Mouse (Mus musculus) midbrain, embryonic 15.5 days (tissue): ENCODE data around the gene Dap. TPM values are rescaled to one million over a fixed set of nuclear protein-coding genes. Genes with fewer than 3 reads are reported as not detected.

Source experiments
- ATAC-seq: fragments of 200-750 bp; cut with Nextera tagmentation; replicated peaks from 2 replicates; pipeline ENCODE4 v1.8.0; 2017; ENCODE audit warnings: moderate TSS enrichment
- H3K27ac ChIP-seq: fragments of 300-500 bp; sonication (generic); 2 replicates; pipeline ENCODE4 v1.5.1; 2015; ENCODE audit warnings: mild to moderate bottlenecking, inconsistent platforms
- H3K27me3 ChIP-seq: fragments of 300-500 bp; sonication (generic); replicated peaks from 2 replicates; pipeline ENCODE4 v1.6.1; 2015; ENCODE audit warnings: inconsistent platforms
- H3K36me3 ChIP-seq: fragments of 300-500 bp; sonication (generic); replicated peaks from 2 replicates; pipeline ENCODE4 v1.6.1; 2015; ENCODE audit warnings: inconsistent platforms
- H3K4me1 ChIP-seq: fragments of 300-500 bp; sonication (generic); 2 replicates; pipeline ENCODE4 v1.6.1; 2015; ENCODE audit warnings: inconsistent platforms
- H3K4me2 ChIP-seq: fragments of 300-500 bp; sonication (generic); 2 replicates; pipeline ENCODE4 v1.6.1; 2015; ENCODE audit warnings: inconsistent platforms, mild to moderate bottlenecking, moderate library complexity
- H3K4me3 ChIP-seq: fragments of 300-500 bp; sonication (generic); 2 replicates; pipeline ENCODE4 v1.5.1; 2015; ENCODE audit warnings: mild to moderate bottlenecking, inconsistent platforms
- H3K9ac ChIP-seq: fragments of 300-500 bp; sonication (generic); 2 replicates; pipeline ENCODE4 v1.6.1; 2015; ENCODE audit warnings: mild to moderate bottlenecking, inconsistent platforms
- H3K9me3 ChIP-seq: fragments of 300-500 bp; sonication (generic); 2 replicates; pipeline ENCODE4 v1.6.1; 2016; ENCODE audit warnings: inconsistent platforms
- WGBS: fragments of 180-500 bp; shearing (Covaris S2); methylation state at CpG from one replicate; pipeline ENCODE4 v1.1.7; 2015; ENCODE audit warnings: mixed read lengths; 5-methylcytosine and 5-hydroxymethylcytosine counted together
- polyA plus RNA-seq: library from polyadenylated mRNA; unstranded; fragments of >200 nt; fragmentation: Nextera tagmentation; extraction: Ambion mirVana; gene quantifications from 2 replicates; pipeline ENCODE4 v1.2.1, GENCODE M21; 2015

Dap gene
- polyA plus RNA-seq, 1 experiment from 2014 or later: 24.8 TPM

GRCm38 (mm10) chr15:31272695-31273094 is 48.6 kb downstream of the Dap start:
- WGBS: 83% methylated on average over 7 of the region's 7 CpGs
- Histone ChIP-seq H3K9me3 (no peaks in the 10 kb centered on the region), H3K9ac (no peak overlapping the region), H3K4me3 (no peak overlapping the region), H3K27ac (no peak overlapping the region), H3K4me1 (no peaks in the 10 kb centered on the region), H3K27me3 (no peaks in the 10 kb centered on the region), H3K36me3 (no peaks in the 10 kb centered on the region), H3K4me2 (no peak overlapping the region)
- ATAC-seq: no peak

DNA sequence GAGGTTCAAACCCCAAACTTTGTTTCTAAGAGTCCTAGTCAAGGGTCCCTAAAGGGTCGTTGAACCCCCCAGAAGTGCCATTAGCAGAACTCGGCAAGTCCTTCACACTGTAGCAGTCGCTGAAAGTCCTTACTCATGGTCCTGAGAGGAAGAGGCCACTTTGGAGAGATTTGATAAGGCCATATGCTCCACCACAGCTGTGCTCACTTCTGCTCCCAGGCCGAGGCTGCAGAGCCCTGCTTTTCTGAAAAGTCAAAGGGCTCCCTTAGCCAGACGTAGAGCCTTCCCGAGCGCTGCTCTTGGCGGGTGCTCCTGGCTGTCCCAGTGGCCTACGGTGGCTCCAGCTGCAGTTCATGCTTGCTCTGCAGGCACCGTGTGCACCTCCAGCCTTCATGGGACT is 49.4 kb downstream of the Dap start:
- H3K9ac ChIP-seq: no peak overlapping the region
- ATAC-seq: no peak
- H3K27me3 ChIP-seq: no peaks in the 10 kb centered on the region
- no peak overlapping the region for H3K4me3 ChIP-seq
- no peak overlapping the region for H3K27ac ChIP-seq
- H3K36me3 ChIP-seq: no peaks in the 10 kb centered on the region
- H3K4me2 ChIP-seq: no peak overlapping the region
- H3K4me1 ChIP-seq: no peaks in the 10 kb centered on the region
- 81% methylated on average over 10 of the region's 10 CpGs for WGBS
- no peaks in the 10 kb centered on the region for H3K9me3 ChIP-seq

GRCm38 (mm10) chr15:31278090-31278489 is 54.0 kb downstream of the Dap start:
- Histone ChIP-seq H3K4me3 (no peak overlapping the region), H3K27me3 (no peaks in the 10 kb centered on the region), H3K27ac (no peak overlapping the region), H3K4me1 (0 out of 2 replicates have a peak, but pooled peaks cover 8% of the 10 kb centered on the region), H3K9me3 (no peaks in the 10 kb centered on the region), H3K4me2 (no peak overlapping the region), H3K9ac (no peak overlapping the region), H3K36me3 (no peaks in the 10 kb centered on the region)
- WGBS: 53% methylated on average over 4 of the region's 4 CpGs
- ATAC-seq: no peak

GRCm38 (mm10) chr15:31279120-31279519 is 55.0 kb downstream of the Dap start:
- no peak overlapping the region for H3K9ac ChIP-seq
- no peaks in the 10 kb centered on the region for H3K27me3 ChIP-seq
- H3K4me1 ChIP-seq: 0 out of 2 replicates have a peak, but pooled peaks cover 8% of the 10 kb centered on the region
- no peaks in the 10 kb centered on the region for H3K36me3 ChIP-seq
- no peak overlapping the region for H3K4me2 ChIP-seq
- H3K27ac ChIP-seq: no peak overlapping the region
- H3K4me3 ChIP-seq: no peak overlapping the region
- ATAC-seq: no peak
- 86% methylated on average over 2 of the region's 2 CpGs for WGBS
- no peaks in the 10 kb centered on the region for H3K9me3 ChIP-seq

DNA sequence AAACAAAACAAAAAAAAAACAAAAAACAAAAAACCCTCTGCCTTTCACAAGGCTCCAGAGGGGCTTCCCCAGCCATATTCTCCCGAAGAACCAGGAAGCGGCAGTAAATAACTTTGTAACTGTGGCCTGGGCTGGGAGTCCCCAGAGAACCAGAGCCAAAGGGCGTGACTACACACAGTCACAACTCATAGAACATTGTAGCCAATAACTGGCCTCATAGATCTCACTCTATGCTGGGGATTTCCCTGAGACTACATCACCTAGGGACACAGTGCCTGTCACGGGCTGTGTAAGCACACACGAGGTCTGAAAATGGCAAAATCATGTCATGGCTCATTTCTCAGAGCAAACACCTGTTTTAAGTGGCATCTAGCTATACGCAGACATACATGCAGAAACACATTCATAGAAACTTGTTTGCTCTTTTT is 55.5 kb downstream of the Dap start:
- H3K27me3 ChIP-seq: no peaks in the 10 kb centered on the region
- H3K36me3 ChIP-seq: no peaks in the 10 kb centered on the region
- H3K4me2 ChIP-seq: no peak overlapping the region
- no peak for ATAC-seq
- no peaks in the 10 kb centered on the region for H3K9me3 ChIP-seq
- WGBS: 80% methylated on average over 6 of the region's 6 CpGs
- H3K4me3 ChIP-seq: no peak overlapping the region
- H3K27ac ChIP-seq: no peak overlapping the region
- 0 out of 2 replicates have a peak, but pooled peaks cover 8% of the 10 kb centered on the region for H3K4me1 ChIP-seq
- no peak overlapping the region for H3K9ac ChIP-seq

- WGBS: 75% methylated on average over 5 of the region's 5 CpGs
- Histone ChIP-seq H3K9ac (no peak overlapping the region), H3K27me3 (no peaks in the 10 kb centered on the region), H3K4me3 (no peak overlapping the region), H3K36me3 (no peaks in the 10 kb centered on the region), H3K9me3 (no peaks in the 10 kb centered on the region), H3K27ac (no peak overlapping the region), H3K4me2 (no peak overlapping the region), H3K4me1 (0 out of 2 replicates have a peak, but pooled peaks cover 8% of the 10 kb centered on the region)
- ATAC-seq: no peak
Observed at GRCm38 (mm10) chr15:31280059-31280458, 55.9 kb downstream of the Dap start.

DNA sequence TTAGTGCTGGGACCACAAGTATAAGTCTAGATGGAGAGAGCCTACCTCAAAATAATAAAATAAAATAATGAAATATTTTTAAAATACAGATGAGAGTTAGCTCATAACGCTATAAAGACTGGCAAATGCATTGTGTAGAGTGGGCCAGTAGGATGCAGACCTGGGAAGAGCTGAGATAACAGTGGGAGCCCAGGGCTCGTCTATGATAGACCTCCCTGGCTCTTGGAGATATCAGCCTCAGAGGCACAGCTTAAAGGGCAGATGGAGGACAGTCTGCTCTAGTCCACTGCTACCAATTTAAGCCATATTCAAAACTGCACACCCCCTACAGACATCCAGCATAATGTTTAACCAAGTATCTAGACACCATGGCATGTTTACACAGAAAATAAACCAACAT is 56.6 kb downstream of the Dap start:
- 0 out of 2 replicates have a peak, but pooled peaks cover 8% of the 10 kb centered on the region for H3K4me1 ChIP-seq
- no peaks in the 10 kb centered on the region for H3K9me3 ChIP-seq
- no peak for ATAC-seq
- H3K36me3 ChIP-seq: no peaks in the 10 kb centered on the region
- no peaks in the 10 kb centered on the region for H3K27me3 ChIP-seq
- no peak overlapping the region for H3K27ac ChIP-seq
- no peak overlapping the region for H3K4me3 ChIP-seq
- WGBS: 70% methylated on average over 2 of the region's 2 CpGs
- H3K9ac ChIP-seq: no peak overlapping the region
- no peak overlapping the region for H3K4me2 ChIP-seq

- Histone ChIP-seq H3K36me3 (no peaks in the 10 kb centered on the region), H3K9ac (no peak overlapping the region), H3K9me3 (no peaks in the 10 kb centered on the region), H3K4me2 (0 out of 2 replicates have a peak overlapping the region, but pooled peaks have one; percentile 0), H3K4me3 (no peak overlapping the region), H3K27ac (0 out of 2 replicates have a peak overlapping the region, but pooled peaks have one; percentile 1), H3K4me1 (0 out of 2 replicates have a peak, but pooled peaks cover 8% of the 10 kb centered on the region), H3K27me3 (no peaks in the 10 kb centered on the region)
- ATAC-seq: peak; percentile 59
- WGBS: 53% methylated on average over 13 of the region's 13 CpGs
Observed at GRCm38 (mm10) chr15:31281830-31282229, 57.7 kb downstream of the Dap start.

DNA sequence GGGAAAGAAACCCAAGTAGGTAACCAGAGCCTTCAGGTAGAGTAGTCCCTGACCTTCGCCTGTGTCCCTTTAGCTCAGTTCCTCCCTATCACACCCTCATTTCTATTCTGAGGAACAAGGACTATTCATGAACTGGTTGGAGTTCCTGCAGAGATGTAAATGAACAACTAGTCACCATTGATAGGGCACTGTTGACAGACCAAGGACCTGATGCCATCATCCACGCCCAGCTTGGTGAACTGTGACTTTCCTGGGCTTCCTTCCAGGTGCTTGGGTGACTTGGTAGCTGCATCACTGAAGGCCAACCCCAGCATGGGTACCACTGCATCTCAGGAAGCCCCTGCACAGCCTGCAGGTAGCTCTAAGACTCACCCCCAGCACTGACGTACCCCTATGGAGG is 58.2 kb downstream of the Dap start:
- H3K36me3 ChIP-seq: no peaks in the 10 kb centered on the region
- H3K27ac ChIP-seq: 0 out of 2 replicates have a peak overlapping the region, but pooled peaks have one; percentile 1
- ATAC-seq: no peak
- H3K4me2 ChIP-seq: no peak overlapping the region
- 0 out of 2 replicates have a peak, but pooled peaks cover 8% of the 10 kb centered on the region for H3K4me1 ChIP-seq
- no peaks in the 10 kb centered on the region for H3K27me3 ChIP-seq
- H3K4me3 ChIP-seq: no peak overlapping the region
- 90% methylated on average over 3 of the region's 3 CpGs for WGBS
- no peaks in the 10 kb centered on the region for H3K9me3 ChIP-seq
- H3K9ac ChIP-seq: no peak overlapping the region

DNA sequence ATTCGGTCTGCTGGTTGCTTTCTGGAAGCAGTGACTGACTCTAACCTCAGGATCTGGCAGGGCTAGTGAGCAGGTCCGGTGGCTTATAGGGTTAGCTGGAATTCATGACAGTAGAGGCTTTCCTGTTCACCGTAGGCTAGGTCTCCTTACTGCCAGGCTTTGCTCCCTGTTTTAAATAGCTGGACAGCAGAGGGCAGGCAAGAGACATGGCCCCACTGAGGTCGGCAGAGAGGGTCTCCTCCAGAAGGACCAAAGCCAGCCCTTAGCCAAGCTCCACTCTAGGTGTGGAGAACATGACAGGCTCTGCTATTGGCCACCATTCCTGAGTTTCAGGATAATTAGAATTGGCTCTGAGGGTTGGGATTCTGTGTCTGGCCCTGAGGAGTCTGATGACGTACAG is 60.0 kb downstream of the Dap start:
- no peaks in the 10 kb centered on the region for H3K9me3 ChIP-seq
- no peak overlapping the region for H3K4me3 ChIP-seq
- ATAC-seq: no peak

DNA sequence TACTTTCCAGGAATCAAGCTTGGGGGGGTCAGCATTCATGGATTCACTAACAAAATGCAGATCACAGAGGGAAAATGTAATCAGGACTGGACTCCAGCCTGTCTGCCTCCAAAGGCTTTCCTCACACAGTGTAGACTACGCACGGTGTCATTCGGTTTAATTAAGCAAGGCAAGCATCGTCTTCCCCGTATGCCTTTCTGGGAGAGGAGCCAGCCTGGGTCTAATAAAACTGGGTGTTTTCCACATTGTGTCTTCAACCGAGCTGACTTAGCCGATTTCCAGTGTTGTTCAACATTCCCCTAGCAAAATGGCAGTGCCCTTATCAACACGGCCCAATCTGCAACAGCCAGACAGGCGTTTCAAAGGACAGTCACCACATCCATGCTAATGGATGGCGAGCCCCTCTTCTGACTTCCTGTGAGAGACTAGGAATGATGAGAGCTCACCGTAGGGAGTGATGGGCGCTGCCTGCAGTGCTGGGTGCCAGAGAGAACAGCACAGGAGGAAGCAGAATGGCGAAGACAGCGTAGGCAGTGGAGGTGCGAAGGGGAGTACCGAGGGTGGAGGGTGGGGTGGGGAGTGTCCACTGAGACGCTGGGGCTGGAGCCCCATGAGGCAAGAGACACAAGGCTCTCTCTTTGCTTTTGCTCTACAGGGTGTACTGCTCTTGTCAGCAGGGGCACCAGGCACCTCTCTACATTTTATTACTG is 61.0 kb downstream of the Dap start:
- no peak for ATAC-seq
- Histone ChIP-seq H3K27me3 (no peaks in the 10 kb centered on the region), H3K36me3 (no peaks in the 10 kb centered on the region), H3K4me3 (no peak overlapping the region), H3K9ac (no peak overlapping the region), H3K9me3 (no peaks in the 10 kb centered on the region), H3K4me2 (no peak overlapping the region), H3K4me1 (0 out of 2 replicates have a peak, but pooled peaks cover 3% of the 10 kb centered on the region), H3K27ac (no peak overlapping the region)
- 76% methylated on average over 17 of the region's 17 CpGs for WGBS

More for the DNA sequence above, 60.0 kb downstream of the Dap start:
- H3K36me3 ChIP-seq: no peaks in the 10 kb centered on the region
- H3K4me2 ChIP-seq: no peak overlapping the region
- 0 out of 2 replicates have a peak, but pooled peaks cover 6% of the 10 kb centered on the region for H3K4me1 ChIP-seq
- H3K9ac ChIP-seq: no peak overlapping the region
- H3K27me3 ChIP-seq: no peaks in the 10 kb centered on the region
- no peak overlapping the region for H3K27ac ChIP-seq
- 70% methylated on average over 5 of the region's 5 CpGs for WGBS

DNA sequence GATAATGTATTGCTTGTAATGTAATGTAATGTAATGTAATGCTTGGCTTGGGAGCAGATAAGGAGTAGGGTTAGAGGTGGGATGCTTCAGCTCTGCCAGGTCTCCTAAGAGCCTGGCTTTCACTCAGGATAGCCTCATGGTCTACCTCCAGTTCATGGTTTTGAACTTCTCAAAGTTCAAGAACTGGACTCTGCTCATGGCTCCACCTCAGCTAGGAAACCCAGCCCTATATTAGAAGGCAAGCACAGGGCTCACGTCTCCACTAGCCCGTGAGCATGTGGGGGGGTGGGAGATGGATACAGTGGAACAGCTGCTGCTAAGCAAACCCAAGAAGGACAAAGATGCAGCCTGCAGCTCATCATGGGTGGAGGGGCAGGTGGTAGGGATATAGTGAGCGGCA is 61.6 kb downstream of the Dap start:
- WGBS: 92% methylated on average over 3 of the region's 3 CpGs
- no peaks in the 10 kb centered on the region for H3K9me3 ChIP-seq

GRCm38 (mm10) chr15:31292627-31293026 is 68.5 kb downstream of the Dap start:
- Histone ChIP-seq H3K9me3 (no peaks in the 10 kb centered on the region), H3K9ac (no peak overlapping the region), H3K36me3 (no peaks in the 10 kb centered on the region), H3K4me3 (no peak overlapping the region), H3K4me2 (no peak overlapping the region), H3K4me1 (peaks cover 9% of the 10 kb centered on the region), H3K27me3 (peaks cover 8% of the 10 kb centered on the region; the same call in 1 of the 2 replicates), H3K27ac (no peak overlapping the region)
- no peak for ATAC-seq
- WGBS: 55% methylated on average over 3 of the region's 3 CpGs

More for the DNA sequence above, 61.6 kb downstream of the Dap start:
- ATAC-seq: no peak
- no peaks in the 10 kb centered on the region for H3K27me3 ChIP-seq
- no peak overlapping the region for H3K27ac ChIP-seq
- H3K36me3 ChIP-seq: no peaks in the 10 kb centered on the region
- no peak overlapping the region for H3K9ac ChIP-seq
- no peak overlapping the region for H3K4me2 ChIP-seq
- no peak overlapping the region for H3K4me3 ChIP-seq
- H3K4me1 ChIP-seq: 0 out of 2 replicates have a peak, but pooled peaks cover 3% of the 10 kb centered on the region
